Comparison of ENCODE assay signal across 16 mouse cellular contexts in genomic region chr2:158523060-158523459, GRCm38 (mm10). TPM values are rescaled to one million over a fixed set of nuclear protein-coding genes. Genes with fewer than 3 reads are reported as not detected.
A peak's percentile ranks its signal among the peaks of the same experiment; 100 is the strongest.
DNase-seq lines count a peak whose midpoint lies in the region; ATAC-seq lines count a peak whose summit lies in the region.
"Had no signal": no experiment of that assay in that cellular context is flagged by ENCODE, and none has a peak within 500 bp of the region (broad histone marks: within the 10 kb centered on the region; RNA-seq: fewer than 3 reads in every experiment).

No protein-coding gene starts in this region.

- no peaks in the 10 kb centered on the region for H3K9me3 ChIP-seq in kidney, embryonic 16.5 days (ENCODE audit: low read length)
- H3K9me3 ChIP-seq: forebrain, embryonic 12.5 days; limb, embryonic 12.5 days; neural tube, embryonic 15.5 days had no signal

- DNase-seq in kidney, adult 11 months, result peak; percentile 80
- peak; percentile 74 for DNase-seq in adrenal gland, adult 2 months
- DNase-seq in kidney, postnatal 14 days, result peak; percentile 79
- DNase-seq in lung, postnatal 36 days, result peak; percentile 85
- DNase-seq in frontal cortex, postnatal 25 days (ENCODE audit: low spot score in 2 of 2), result no peak
- DNase-seq in frontal cortex, postnatal 10 days (ENCODE audit: low spot score in 2 of 2), result no peak
- DNase-seq: gastrocnemius, adult 2 months; liver, postnatal 0 days had no signal

- no peaks in the 10 kb centered on the region for H3K4me1 ChIP-seq in kidney, embryonic 16.5 days (ENCODE audit: insufficient read depth, low read length)
- H3K4me1 ChIP-seq: embryonic facial prominence, embryonic 10.5 days; forebrain, embryonic 12.5 days; limb, embryonic 12.5 days; neural tube, embryonic 15.5 days had no signal

- H3K4me2 ChIP-seq in kidney, embryonic 16.5 days (replicated peaks; ENCODE audit: low read depth, low read length), result no peak overlapping the region
- H3K4me2 ChIP-seq: forebrain, embryonic 12.5 days; limb, embryonic 12.5 days; neural tube, embryonic 15.5 days had no signal

- WGBS in kidney, embryonic 16.5 days, result 70% methylated on average over 8 of the region's 8 CpGs

- no peak overlapping the region for H3K27ac ChIP-seq in kidney, embryonic 16.5 days (ENCODE audit: low read length)
- H3K27ac ChIP-seq: embryonic facial prominence, embryonic 10.5 days; forebrain, embryonic 12.5 days; gastrocnemius, adult 2 months; limb, embryonic 12.5 days; neural tube, embryonic 15.5 days had no signal

- ATAC-seq in kidney, embryonic 16.5 days (ENCODE audit: low FRiP score, low TSS enrichment), result no peak
- ATAC-seq: CD4-positive, CD25-positive, alpha-beta regulatory T cell, adult 4 months; liver, postnatal 0 days had no signal

- no peaks in the 10 kb centered on the region for H3K27me3 ChIP-seq in kidney, embryonic 16.5 days (ENCODE audit: insufficient read depth, low read length)
- H3K27me3 ChIP-seq: forebrain, embryonic 12.5 days; limb, embryonic 12.5 days; neural tube, embryonic 15.5 days had no signal

- no peaks in the 10 kb centered on the region for H3K36me3 ChIP-seq in kidney, embryonic 16.5 days (ENCODE audit: insufficient read depth, low read length)
- H3K36me3 ChIP-seq: embryonic facial prominence, embryonic 10.5 days; forebrain, embryonic 12.5 days; limb, embryonic 12.5 days; neural tube, embryonic 15.5 days had no signal

- no peak overlapping the region for H3K4me3 ChIP-seq in kidney, embryonic 16.5 days (ENCODE audit: low read length)
- H3K4me3 ChIP-seq: embryonic facial prominence, embryonic 10.5 days; forebrain, embryonic 12.5 days; gastrocnemius, adult 2 months; limb, embryonic 12.5 days; neural tube, embryonic 15.5 days had no signal

- no peak overlapping the region for H3K9ac ChIP-seq in kidney, embryonic 16.5 days (replicated peaks; ENCODE audit: low read length)
- H3K9ac ChIP-seq: forebrain, embryonic 12.5 days; limb, embryonic 12.5 days; liver, postnatal 0 days; neural tube, embryonic 15.5 days had no signal

RNA-seq across cellular contexts. Expression of gene Arhgap40, which starts 10.5 kb away (rescaled TPM):
- 0.25 and 0.49 TPM in 2 replicates for polyA plus RNA-seq in kidney, embryonic 16.5 days (2015; fragmentation: Nextera tagmentation; extraction: Ambion mirVana)
- not detected for total RNA-seq in adrenal gland, adult 2 months (2021)
- not detected in 2 replicates for polyA plus RNA-seq in adrenal gland, adult 2 months (2012; rRNA removed)
- polyA plus RNA-seq: CD4-positive, CD25-positive, alpha-beta regulatory T cell, adult 4 months; liver, postnatal 0 days had no signal

RNA-seq across cellular contexts. Expression of gene Adig, which starts 20.6 kb away (rescaled TPM):
- polyA plus RNA-seq in kidney, embryonic 16.5 days (2015; fragmentation: Nextera tagmentation; extraction: Ambion mirVana), result not detected in 2 replicates
- total RNA-seq in adrenal gland, adult 2 months (2021), result 100 to 1,000 TPM in 1 of 2 experiments, 10 to 100 TPM in 1; 87.9 to 143 TPM
- 74.3 and 95.0 TPM in 2 replicates for polyA plus RNA-seq in adrenal gland, adult 2 months (2012; rRNA removed)
- total RNA-seq: layer of hippocampus, postnatal 14 days had no signal
- polyA plus RNA-seq: CD4-positive, CD25-positive, alpha-beta regulatory T cell, adult 4 months; embryonic facial prominence, embryonic 10.5 days; forebrain, embryonic 12.5 days; heart, embryonic 14.5 days; limb, embryonic 12.5 days; liver, postnatal 0 days; neural tube, embryonic 15.5 days had no signal

Comparison
In these comparisons a context has a peak if more than half of its experiments do, and no peak if none do; other contexts are left out.
1. DNase-seq: peak in kidney, adult 11 months (single experiment), adrenal gland, adult 2 months (single experiment), kidney, postnatal 14 days (single experiment) and lung, postnatal 36 days (single experiment); none in frontal cortex, postnatal 25 days (0 of 2) and frontal cortex, postnatal 10 days (0 of 2).
2. RNA of gene Adig, which starts 20.6 kb away (polyA plus RNA-seq): 74.3 to 95.0 TPM in adrenal gland, adult 2 months; not detected in kidney, embryonic 16.5 days; every median in the first group is over 10 times any median in the second.